Mouse (Mus musculus) liver, adult 2 months (tissue): ENCODE results near the gene Robo4.

Experiments
- CTCF ChIP-seq: fragments of 200-500 bp; IDR thresholded peaks from 2 replicates; pipeline ENCODE4 v1.5.1; 2011; ENCODE audit warnings: low read depth, low read length, control low read depth
- POLR2A ChIP-seq: fragments of 200-500 bp; IDR thresholded peaks from 2 replicates; pipeline ENCODE4 v1.6.1; 2011; ENCODE audit warnings: low read length, control low read depth; ENCODE audit not compliant: insufficient read depth; ENCODE audit errors: extremely low read depth

GRCm38 (mm10) chr9:37409698-37410445 lies 8.2 kb downstream of the Robo4 start:
- no peak for TF ChIP-seq POLR2A
- TF ChIP-seq CTCF = no peak
